Mouse (Mus musculus): ENCODE results near the gene Hsd17b7. TPM values are rescaled to one million over a fixed set of nuclear protein-coding genes. Genes with fewer than 3 reads are reported as not detected.

Gene Hsd17b7
- polyA plus RNA-seq, 1 experiment from 2014 or later = 27.9 TPM

DNA sequence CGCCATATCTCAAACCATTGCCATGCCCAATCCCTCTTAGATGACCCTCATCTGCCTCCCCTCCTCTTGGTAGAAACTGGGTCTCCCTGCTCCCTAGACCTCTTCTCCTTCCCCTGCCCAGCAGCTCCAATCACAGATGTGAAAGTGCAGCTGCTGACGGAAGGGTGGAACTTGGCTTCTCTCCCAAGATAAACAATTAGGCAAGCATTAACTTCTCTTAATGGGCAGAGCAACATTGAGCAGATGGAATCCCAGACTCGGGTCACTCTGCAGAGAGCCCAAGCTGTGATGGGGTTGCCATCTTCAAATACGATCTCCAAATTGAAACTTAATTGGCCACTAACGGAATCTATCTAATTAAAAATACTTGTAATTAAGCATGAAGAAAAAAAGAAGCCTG is 59.9 kb downstream of the Hsd17b7 start:
- no peak overlapping the region for H3K4me2 ChIP-seq (replicated peaks)
- ATAC-seq (ENCODE audit: low FRiP score, low read depth) = no peak
- no peaks in the 10 kb centered on the region for H3K36me3 ChIP-seq
- H3K27ac ChIP-seq = no peak overlapping the region
- H3K4me3 ChIP-seq = no peak overlapping the region
- H3K9me3 ChIP-seq = no peaks in the 10 kb centered on the region
- 80% methylated on average over 5 of the region's 5 CpGs for WGBS
- no peak overlapping the region for H3K9ac ChIP-seq
- no peaks in the 10 kb centered on the region for H3K4me1 ChIP-seq
- H3K27me3 ChIP-seq (replicated peaks) = no peaks in the 10 kb centered on the region

DNA sequence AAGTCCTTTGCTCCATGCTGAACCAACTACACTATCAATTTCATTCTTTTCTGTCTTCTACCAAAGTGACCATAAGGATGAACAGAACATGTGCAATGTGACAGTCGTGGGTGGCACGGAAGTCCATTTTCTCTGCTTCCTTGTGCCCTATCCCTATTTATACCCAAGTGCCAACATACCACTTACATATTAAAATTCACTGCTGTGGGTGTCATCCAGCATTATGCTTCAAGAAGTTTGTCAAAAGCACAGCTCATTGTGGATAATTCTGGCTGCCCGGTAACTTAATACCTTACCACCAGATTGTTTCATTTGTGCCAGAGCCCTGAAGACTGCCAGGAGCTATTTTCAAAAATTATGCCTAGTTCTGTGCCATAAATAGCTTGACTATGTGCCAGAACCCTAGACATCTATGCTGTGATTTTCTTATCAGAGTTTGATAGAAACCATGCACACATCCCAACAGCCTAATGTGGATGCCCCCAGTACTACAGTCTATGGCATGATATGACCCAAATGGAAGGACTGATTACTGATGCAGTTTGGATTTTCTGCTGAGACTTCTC is 68.2 kb downstream of the Hsd17b7 start:
- no peak for ATAC-seq (ENCODE audit: low FRiP score, low read depth)
- H3K27me3 ChIP-seq (replicated peaks) = no peaks in the 10 kb centered on the region
- no peaks in the 10 kb centered on the region for H3K36me3 ChIP-seq
- no peak overlapping the region for H3K9ac ChIP-seq
- H3K27ac ChIP-seq = no peak overlapping the region
- H3K4me3 ChIP-seq = no peak overlapping the region
- 93% methylated on average over 3 of the region's 3 CpGs for WGBS
- no peaks in the 10 kb centered on the region for H3K9me3 ChIP-seq
- no peak overlapping the region for H3K4me2 ChIP-seq (replicated peaks)
- H3K4me1 ChIP-seq = no peaks in the 10 kb centered on the region

Other genes starting within 250 kb of the Hsd17b7 start
- gene Rgs4, start 221.6 kb downstream of the Hsd17b7 start, polyA plus RNA-seq (2016; fragmentation: Nextera tagmentation; extraction: Ambion mirVana) = 59.5 and 80.7 TPM in 2 replicates
- gene Ccdc190, start 40.6 kb downstream of the Hsd17b7 start, polyA plus RNA-seq (2016; fragmentation: Nextera tagmentation; extraction: Ambion mirVana) = 0.74 and 0.92 TPM in 2 replicates
- 25.8 and 27.3 TPM in 2 replicates for gene Ddr2, start 141.5 kb upstream of the Hsd17b7 start, polyA plus RNA-seq (2016; fragmentation: Nextera tagmentation; extraction: Ambion mirVana)
- 69.8 TPM in 2 replicates for gene Uap1, start 205.7 kb upstream of the Hsd17b7 start, polyA plus RNA-seq (2016; fragmentation: Nextera tagmentation; extraction: Ambion mirVana)
- 12.5 and 15.0 TPM in 2 replicates for gene Uhmk1, start 246.2 kb upstream of the Hsd17b7 start, polyA plus RNA-seq (2016; fragmentation: Nextera tagmentation; extraction: Ambion mirVana)

All from neural tube, embryonic 12.5 days (tissue).